Mouse (Mus musculus): ENCODE measurements around the gene Aldh3b1.
A peak's percentile ranks its signal among the peaks of the same experiment; 100 is the strongest.

DNA sequence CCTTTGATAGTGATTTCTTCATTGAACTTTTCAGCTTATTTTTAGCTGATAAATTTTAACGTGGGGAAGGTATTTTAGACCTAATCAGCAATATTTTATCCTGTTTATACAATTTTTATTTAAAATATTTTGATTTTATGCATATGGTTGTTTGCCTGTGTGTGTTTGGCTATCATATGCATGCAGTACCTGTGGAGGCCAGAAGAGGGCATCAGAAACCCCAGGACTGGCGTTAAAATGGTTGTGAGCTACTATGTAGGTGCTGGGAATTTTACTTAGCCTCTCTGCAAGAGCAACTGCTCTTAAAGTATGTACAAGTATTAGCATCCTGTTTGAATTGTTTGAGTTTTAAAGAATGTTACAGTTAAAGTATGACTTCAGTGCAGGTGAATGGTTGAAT lies 64.6 kb downstream of the Aldh3b1 start:
- peak; percentile 21; the same call in 1 of the 2 replicates for TF ChIP-seq CTCF (IDR thresholded peaks at IDR 0.05; ENCODE audit: borderline replicate concordance, insufficient read depth, low read depth, low read length)
- no peak for TF ChIP-seq POLR2A (IDR thresholded peaks at IDR 0.05; ENCODE audit: borderline replicate concordance, insufficient read depth, low read length)
